Mouse (Mus musculus) cerebellum, adult 2 months (tissue): ENCODE data around the gene Pbxip1. TPM values are rescaled to one million over a fixed set of nuclear protein-coding genes. Genes with fewer than 3 reads are reported as not detected.
"Not testable (repeated sequence)": the region's sequence is repeated elsewhere in the genome, so short reads cannot be mapped to it uniquely, and the experiment has no call there.

Experiments
- DNase-seq, 2 experiments: peaks; one replicate each; pipeline ENCODE4 v3.0.0; 2021
- H3K27ac ChIP-seq: fragments of 200-500 bp; 2 replicates; pipeline ENCODE4 v1.5.1; 2012; ENCODE audit warnings: low read length, control low read depth, inconsistent platforms; ENCODE audit not compliant: insufficient read depth
- H3K27me3 ChIP-seq: fragments of 200-500 bp; 2 replicates; pipeline ENCODE4 v1.6.1; 2012; ENCODE audit warnings: inconsistent platforms, mild to moderate bottlenecking, low read length, moderate library complexity; ENCODE audit not compliant: control insufficient read depth, insufficient read depth
- H3K4me1 ChIP-seq: fragments of 200-500 bp; 2 replicates; pipeline ENCODE4 v1.6.1; 2011; ENCODE audit warnings: low read length; ENCODE audit not compliant: control insufficient read depth, insufficient read depth
- H3K4me3 ChIP-seq: fragments of 200-500 bp; replicated peaks from 2 replicates; pipeline ENCODE3; 2011; ENCODE audit warnings: mild to moderate bottlenecking, low read depth, low read length, control low read depth; ENCODE audit not compliant: insufficient read depth
- CTCF ChIP-seq: fragments of 200-500 bp; IDR thresholded peaks from 2 replicates; pipeline ENCODE4 v1.5.1; 2011; ENCODE audit warnings: low read depth, mild to moderate bottlenecking, control low read depth, low read length, moderate library complexity, borderline replicate concordance; ENCODE audit not compliant: insufficient read depth
- POLR2A ChIP-seq: fragments of 200-500 bp; IDR thresholded peaks from 2 replicates; pipeline ENCODE4 v1.6.1; 2011; ENCODE audit warnings: low read length, control low read depth, borderline replicate concordance; ENCODE audit not compliant: insufficient read depth
- WGBS: fragments of 180-500 bp; shearing (Covaris S2); methylation state at CpG from one replicate; pipeline ENCODE4 v1.1.7; 2018; 5-methylcytosine and 5-hydroxymethylcytosine counted together
- polyA plus RNA-seq: library from polyadenylated mRNA; depleted of rRNA; stranded (reverse); fragments of >200 nt; gene quantifications from 2 replicates; pipeline ENCODE4 v1.2.3, GENCODE M21; 2012

Pbxip1 gene
- polyA plus RNA-seq, 1 experiment = 30.5 TPM

DNA sequence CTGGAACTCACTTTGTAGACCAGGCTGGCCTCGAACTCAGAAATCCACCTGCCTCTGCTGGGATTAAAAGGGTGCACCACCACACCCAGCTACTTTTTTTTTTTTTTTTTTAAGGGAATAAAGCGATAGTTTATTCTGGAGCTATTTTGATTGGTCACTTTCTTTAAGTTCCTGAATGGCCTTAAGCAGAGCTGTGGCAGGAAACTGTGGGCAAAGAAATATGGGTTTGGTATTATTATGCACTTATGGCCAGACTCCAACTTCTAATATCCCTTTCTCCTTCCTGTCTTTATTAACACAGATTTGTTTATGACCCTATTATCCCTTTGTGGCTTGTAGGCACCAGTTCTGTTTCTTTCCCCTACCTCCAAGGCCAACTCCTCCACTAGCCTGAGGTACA lies 16.1 kb upstream of the Pbxip1 start:
- Histone ChIP-seq H3K4me3 (no peak overlapping the region), H3K27me3 (no peaks in the 10 kb centered on the region), H3K27ac (no peak overlapping the region), H3K4me1 (0 out of 2 replicates have a peak, but pooled peaks cover 7% of the 10 kb centered on the region)
- DNase-seq = no peak
- TF ChIP-seq POLR2A (no peak), CTCF (no peak)
- 83% methylated on average over 2 of the region's 2 CpGs for WGBS

GRCm38 (mm10) chr3:89421002-89421774 lies 15.3 kb upstream of the Pbxip1 start:
- Histone ChIP-seq H3K4me3 (peak overlapping the region; percentile 28), H3K4me1 (0 out of 2 replicates have a peak, but pooled peaks cover 7% of the 10 kb centered on the region), H3K27ac (no peak overlapping the region), H3K27me3 (no peaks in the 10 kb centered on the region)
- peak; percentile 57 to 69 for DNase-seq
- 12% methylated on average over 11 of the region's 11 CpGs for WGBS
- TF ChIP-seq CTCF (no peak), POLR2A (peak; percentile 34; the same call in 1 of the 2 replicates)

- TF ChIP-seq CTCF = no peak
- TF ChIP-seq POLR2A = no peak
- 17% methylated on average over 22 of the region's 22 CpGs for WGBS
- Histone ChIP-seq H3K4me3 (peak overlapping the region; percentile 37), H3K4me1 (0 out of 2 replicates have a peak, but pooled peaks cover 7% of the 10 kb centered on the region), H3K27ac (no peak overlapping the region), H3K27me3 (no peaks in the 10 kb centered on the region)
- DNase-seq = no peak
Observed at GRCm38 (mm10) chr3:89421810-89422473, 14.6 kb upstream of the Pbxip1 start.

GRCm38 (mm10) chr3:89422556-89423205 lies 13.8 kb upstream of the Pbxip1 start:
- no peak overlapping the region for H3K4me3 ChIP-seq
- 0 out of 2 replicates have a peak, but pooled peaks cover 7% of the 10 kb centered on the region for H3K4me1 ChIP-seq
- H3K27ac ChIP-seq = no peak overlapping the region
- 82% methylated on average over 6 of the region's 6 CpGs for WGBS
- TF ChIP-seq CTCF (no peak), POLR2A (no peak)
- H3K27me3 ChIP-seq = no peaks in the 10 kb centered on the region
- no peak for DNase-seq

GRCm38 (mm10) chr3:89424416-89425140 lies 11.9 kb upstream of the Pbxip1 start:
- no peak for TF ChIP-seq POLR2A
- TF ChIP-seq CTCF = no peak
- Histone ChIP-seq H3K4me3 (no peak overlapping the region), H3K27me3 (no peaks in the 10 kb centered on the region), H3K4me1 (0 out of 2 replicates have a peak, but pooled peaks cover 7% of the 10 kb centered on the region), H3K27ac (no peak overlapping the region)
- 93% methylated on average over 5 of the region's 5 CpGs for WGBS
- no peak for DNase-seq

DNA sequence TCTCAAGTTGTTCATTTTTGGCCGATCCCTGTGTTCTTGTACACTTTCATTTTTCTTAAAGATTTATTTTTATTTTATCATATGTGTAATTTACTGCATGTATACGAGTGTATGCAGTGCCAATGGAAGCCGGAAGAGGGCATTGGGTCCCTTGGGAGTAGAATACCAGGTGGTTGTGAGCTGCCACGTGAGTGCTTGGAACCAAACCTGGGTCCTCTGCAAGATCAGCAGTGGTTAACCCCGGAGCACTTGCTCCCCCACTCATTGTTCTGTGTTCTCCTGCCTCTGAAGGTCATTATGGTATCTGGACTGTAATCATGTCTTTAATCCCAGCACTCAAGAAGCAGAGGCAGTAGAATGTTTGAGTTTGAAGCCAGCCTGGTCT lies 11.4 kb upstream of the Pbxip1 start:
- H3K27ac ChIP-seq = no peak overlapping the region
- 0 out of 2 replicates have a peak, but pooled peaks cover 7% of the 10 kb centered on the region for H3K4me1 ChIP-seq
- TF ChIP-seq CTCF (no peak), POLR2A (no peak)
- no peak overlapping the region for H3K4me3 ChIP-seq
- no peak for DNase-seq
- 78% methylated on average over 5 of the region's 5 CpGs for WGBS
- no peaks in the 10 kb centered on the region for H3K27me3 ChIP-seq

DNA sequence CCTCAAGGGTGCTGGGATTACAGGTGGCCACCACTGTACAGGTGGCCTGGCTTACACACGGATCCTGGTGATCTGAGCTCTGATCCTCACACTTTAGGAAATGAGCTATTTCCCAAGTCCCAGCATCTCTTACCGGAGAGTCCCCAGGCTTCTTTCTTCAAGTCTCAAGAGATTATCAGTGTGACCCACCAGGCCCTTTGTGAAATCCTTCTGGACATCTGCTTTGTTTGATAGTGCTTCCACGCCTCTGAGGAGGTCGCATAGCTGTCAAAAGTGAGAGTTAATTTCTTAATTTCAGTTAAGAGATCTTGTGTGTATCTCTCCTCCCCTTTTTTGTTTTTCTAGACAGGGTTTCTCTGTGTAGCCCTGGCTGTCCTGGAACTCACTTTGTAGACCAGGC lies 10.6 kb upstream of the Pbxip1 start:
- WGBS = 92% methylated on average over 4 of the region's 4 CpGs
- H3K27me3 ChIP-seq = no peaks in the 10 kb centered on the region
- 0 out of 2 replicates have a peak, but pooled peaks cover 7% of the 10 kb centered on the region for H3K4me1 ChIP-seq
- H3K27ac ChIP-seq = no peak overlapping the region
- DNase-seq = no peak
- no peak for TF ChIP-seq POLR2A
- no peak overlapping the region for H3K4me3 ChIP-seq

- H3K27ac ChIP-seq, H3K4me3 ChIP-seq, H3K27me3 ChIP-seq, DNase-seq, H3K4me1 ChIP-seq: not testable (repeated sequence)
- WGBS = 90% methylated on average over 7 of the region's 7 CpGs
Observed at GRCm38 (mm10) chr3:89429021-89429420, 7.5 kb upstream of the Pbxip1 start.
